Mouse (Mus musculus) thymus, adult 2 months (tissue): ENCODE data around the gene Zfp316.

Experiments used
- CTCF ChIP-seq: fragments of 200-500 bp; IDR thresholded peaks from 2 replicates; pipeline ENCODE4 v1.5.1; 2012; ENCODE audit warnings: mild to moderate bottlenecking, control low read depth, low read length, moderate library complexity, borderline replicate concordance; ENCODE audit not compliant: control insufficient read depth, poor library complexity, insufficient read depth; ENCODE audit errors: extremely low read depth
- POLR2A ChIP-seq: fragments of 200-500 bp; IDR thresholded peaks from 2 replicates; pipeline ENCODE4 v1.6.1; 2012; ENCODE audit warnings: mild to moderate bottlenecking, low read length, control low read depth, moderate library complexity; ENCODE audit not compliant: control insufficient read depth, poor library complexity, insufficient read depth; ENCODE audit errors: extremely low read depth

- TF ChIP-seq CTCF = no peak
- no peak for TF ChIP-seq POLR2A
Measured at GRCm38 (mm10) chr5:143220996-143221395, 48.8 kb downstream of the Zfp316 start.
